Mouse (Mus musculus) CH12.LX (cell line): ENCODE data around the gene Tdrd6. TPM values are rescaled to one million over a fixed set of nuclear protein-coding genes. Genes with fewer than 3 reads are reported as not detected.

Source experiments
- DNase-seq: peaks from one replicate; pipeline ENCODE4 v3.0.0-alpha.2; 2013; ENCODE audit errors: extremely low read depth
- H3K27ac ChIP-seq: 2 replicates; pipeline ENCODE4 v1.5.1; 2012; ENCODE audit warnings: low read depth, mild to moderate bottlenecking, control low read depth, moderate library complexity; ENCODE audit not compliant: insufficient read depth
- H3K27me3 ChIP-seq: replicated peaks from 2 replicates; pipeline ENCODE3; 2012; ENCODE audit warnings: inconsistent platforms
- H3K36me3 ChIP-seq, 2 experiments: replicated peaks in 1 of 2; 2 replicates each; pipeline versions ENCODE3 to v1.6.1; 2012; ENCODE audit warnings: inconsistent platforms in 1 of 2, low read length in 1 of 2, mild to moderate bottlenecking in 1 of 2, mixed read lengths in 1 of 2, moderate library complexity in 1 of 2; ENCODE audit not compliant: control insufficient read depth in 1 of 2, insufficient read depth in 1 of 2
- H3K4me1 ChIP-seq, 2 experiments: 2 replicates each; pipeline ENCODE4 v1.6.1; 2012; ENCODE audit warnings: inconsistent platforms in 1 of 2, moderate library complexity in 1 of 2; ENCODE audit not compliant: insufficient read depth in 2 of 2, control insufficient read depth in 1 of 2
- H3K4me2 ChIP-seq: 2 replicates; pipeline ENCODE4 v1.6.1; 2012; ENCODE audit warnings: low read depth, mild to moderate bottlenecking, control low read depth; ENCODE audit not compliant: poor library complexity, insufficient read depth, severe bottlenecking
- H3K4me3 ChIP-seq, 3 experiments: fragments of 150-350 bp in 1 of 3; sonication (generic) in 1 of 3; replicated peaks in 1 of 3; 2 replicates each; pipeline versions ENCODE3 to v1.5.1; 2011 to 2012; ENCODE audit warnings: low read depth in 2 of 3, low read length in 2 of 3, mild to moderate bottlenecking in 2 of 3, moderate library complexity in 2 of 3, control low read depth in 1 of 3, improper control_type of control experiment in 1 of 3, inconsistent platforms in 1 of 3, mixed read lengths in 1 of 3; ENCODE audit not compliant: poor library complexity in 1 of 3
- H3K79me2 ChIP-seq: replicated peaks from 2 replicates; pipeline ENCODE4 v1.6.1; 2012; ENCODE audit warnings: mild to moderate bottlenecking, moderate library complexity; ENCODE audit not compliant: control insufficient read depth, poor library complexity, insufficient read depth, severe bottlenecking; ENCODE audit errors: extremely low read depth
- H3K9ac ChIP-seq: 2 replicates; pipeline ENCODE4 v1.6.1; 2012; ENCODE audit warnings: low read depth, mild to moderate bottlenecking, control low read depth, moderate library complexity; ENCODE audit not compliant: insufficient read depth
- H3K9me3 ChIP-seq: replicated peaks from 2 replicates; pipeline ENCODE3; 2012; ENCODE audit warnings: low read length, inconsistent platforms, mixed read lengths
- CHD2 ChIP-seq: IDR thresholded peaks from 2 replicates; pipeline ENCODE4 v1.6.1; 2011; ENCODE audit warnings: low read length, improper control_type of control experiment
- CTCF ChIP-seq, 2 experiments: IDR thresholded peaks in 1 of 2; conservative IDR thresholded peaks in 1 of 2; 2 replicates each; pipeline ENCODE4 v1.5.1; 2011 to 2012; ENCODE audit warnings: low read depth in 2 of 2, low read length in 2 of 2, improper control_type of control experiment in 1 of 2, inconsistent platforms in 1 of 2, mild to moderate bottlenecking in 1 of 2, moderate library complexity in 1 of 2
- E2F4 ChIP-seq: IDR thresholded peaks from 2 replicates; pipeline ENCODE4 v1.6.1; 2011; ENCODE audit warnings: low read depth, low read length, improper control_type of control experiment; ENCODE audit not compliant: insufficient replicate concordance
- ELF1 ChIP-seq: IDR thresholded peaks from 2 replicates; pipeline ENCODE4 v1.6.1; 2014; ENCODE audit warnings: low read depth, mild to moderate bottlenecking, inconsistent platforms, low read length, improper control_type of control experiment
- EP300 ChIP-seq: IDR thresholded peaks from 2 replicates; pipeline ENCODE4 v1.6.1; 2011; ENCODE audit warnings: low read length, improper control_type of control experiment
- ETS1 ChIP-seq: conservative IDR thresholded peaks from 2 replicates; pipeline ENCODE4 v1.6.1; 2012; ENCODE audit warnings: low read depth, mild to moderate bottlenecking, inconsistent platforms, low read length, improper control_type of control experiment, moderate library complexity
- GABPA ChIP-seq: IDR thresholded peaks from 2 replicates; pipeline ENCODE4 v1.6.1; 2012; ENCODE audit warnings: low read depth, low read length, improper control_type of control experiment, inconsistent platforms; ENCODE audit not compliant: insufficient replicate concordance
- HCFC1 ChIP-seq: IDR thresholded peaks from 2 replicates; pipeline ENCODE4 v1.6.1; 2012; ENCODE audit warnings: low read depth, mild to moderate bottlenecking, inconsistent platforms, low read length, improper control_type of control experiment
- IRF4 ChIP-seq: IDR thresholded peaks from 2 replicates; pipeline ENCODE4 v1.6.1; 2014; ENCODE audit warnings: low read depth, mild to moderate bottlenecking, inconsistent platforms, low read length, improper control_type of control experiment
- JUN ChIP-seq: IDR thresholded peaks from 2 replicates; pipeline ENCODE4 v1.6.1; 2011; ENCODE audit warnings: low read depth, mild to moderate bottlenecking, low read length, improper control_type of control experiment, moderate library complexity; ENCODE audit not compliant: insufficient read depth
- MAX ChIP-seq: IDR thresholded peaks from 2 replicates; pipeline ENCODE4 v1.6.1; 2011; ENCODE audit warnings: low read length, improper control_type of control experiment
- MAZ ChIP-seq: IDR thresholded peaks from 2 replicates; pipeline ENCODE4 v1.6.1; 2012; ENCODE audit warnings: low read depth, mild to moderate bottlenecking, inconsistent platforms, low read length, improper control_type of control experiment, moderate library complexity
- MEF2A ChIP-seq: IDR thresholded peaks from 2 replicates; pipeline ENCODE4 v1.6.1; 2014; ENCODE audit warnings: low read depth, mild to moderate bottlenecking, inconsistent platforms, low read length, improper control_type of control experiment, borderline replicate concordance
- MXI1 ChIP-seq: IDR thresholded peaks from 2 replicates; pipeline ENCODE4 v1.6.1; 2011; ENCODE audit warnings: mild to moderate bottlenecking, low read depth, low read length, improper control_type of control experiment
- MYC ChIP-seq: IDR thresholded peaks from 2 replicates; pipeline ENCODE4 v1.6.1; 2011; ENCODE audit warnings: low read depth, mild to moderate bottlenecking, improper control_type of control experiment, low read length
- NELFE ChIP-seq: IDR thresholded peaks from 2 replicates; pipeline ENCODE4 v1.6.1; 2011; ENCODE audit warnings: low read depth, low read length, improper control_type of control experiment
- NRF1 ChIP-seq: IDR thresholded peaks from 2 replicates; pipeline ENCODE4 v1.6.1; 2014; ENCODE audit warnings: low read depth, mild to moderate bottlenecking, inconsistent platforms, low read length, improper control_type of control experiment, moderate library complexity
- PAX5 ChIP-seq: IDR thresholded peaks from 2 replicates; pipeline ENCODE4 v1.6.1; 2012; ENCODE audit warnings: low read length, inconsistent platforms, mixed read lengths
- POLR2A ChIP-seq: IDR thresholded peaks from 2 replicates; pipeline ENCODE4 v1.6.1; 2011; ENCODE audit warnings: low read depth, mild to moderate bottlenecking, improper control_type of control experiment, low read length
- POLR2AphosphoS2 ChIP-seq: IDR thresholded peaks from 2 replicates; pipeline ENCODE4 v1.6.1; 2011; ENCODE audit warnings: low read depth, low read length, improper control_type of control experiment
- RAD21 ChIP-seq: IDR thresholded peaks from 2 replicates; pipeline ENCODE4 v1.6.1; 2011; ENCODE audit warnings: low read depth, mild to moderate bottlenecking, low read length, improper control_type of control experiment, moderate library complexity
- RCOR1 ChIP-seq: conservative IDR thresholded peaks from 2 replicates; pipeline ENCODE4 v1.6.1; 2012; ENCODE audit warnings: low read depth, mild to moderate bottlenecking, inconsistent platforms, low read length, improper control_type of control experiment
- SIN3A ChIP-seq: IDR thresholded peaks from 2 replicates; pipeline ENCODE4 v1.6.1; 2012; ENCODE audit warnings: low read length, improper control_type of control experiment, inconsistent platforms
- TBP ChIP-seq: conservative IDR thresholded peaks from 2 replicates; pipeline ENCODE4 v1.6.1; 2011; ENCODE audit warnings: low read depth, low read length, improper control_type of control experiment
- UBTF ChIP-seq: IDR thresholded peaks from 2 replicates; pipeline ENCODE4 v1.6.1; 2012; ENCODE audit warnings: low read depth, mild to moderate bottlenecking, inconsistent platforms, low read length, improper control_type of control experiment, moderate library complexity
- USF1 ChIP-seq: IDR thresholded peaks from 2 replicates; pipeline ENCODE4 v1.6.1; 2014; ENCODE audit warnings: low read depth, mild to moderate bottlenecking, inconsistent platforms, low read length, improper control_type of control experiment
- USF2 ChIP-seq: conservative IDR thresholded peaks from 2 replicates; pipeline ENCODE4 v1.6.1; 2011; ENCODE audit warnings: low read depth, low read length, improper control_type of control experiment
- ZC3H11A ChIP-seq: IDR thresholded peaks from 2 replicates; pipeline ENCODE4 v1.6.1; 2012; ENCODE audit warnings: low read depth, mild to moderate bottlenecking, inconsistent platforms, low read length, improper control_type of control experiment
- ZKSCAN1 ChIP-seq: IDR thresholded peaks from 2 replicates; pipeline ENCODE4 v1.6.1; 2012; ENCODE audit warnings: low read depth, inconsistent platforms, low read length, improper control_type of control experiment, borderline replicate concordance
- ZNF384 ChIP-seq: IDR thresholded peaks from 2 replicates; pipeline ENCODE4 v1.6.1; 2012; ENCODE audit warnings: low read depth, low read length, improper control_type of control experiment, inconsistent platforms
- dilution Hi-C: fragments of 300-500 bp; cut with MboI; formaldehyde crosslinking; loops from 2 replicates; pipeline ENCODE4 v1.14.3; 2020; ENCODE audit warnings: low sequenced_read_pairs; ENCODE audit not compliant: extremely low pct_unique_long_range_greater_than_20kb, extremely low pct_ligation_motif_present
- in situ Hi-C: fragments of 300-500 bp; cut with MboI; formaldehyde crosslinking; loops from 3 replicates; pipeline ENCODE4 v1.14.3; 2019; ENCODE audit warnings: low sequenced_read_pairs, low pct_ligation_motif_present, low pct_unique_long_range_greater_than_20kb, mixed read lengths
- polyA plus RNA-seq: library from polyadenylated mRNA; unstranded; fragments of >175 nt; gene quantifications from 2 replicates; pipeline ENCODE4 v1.2.1, GENCODE M21; 2012; ENCODE audit warnings: low read depth; ENCODE audit not compliant: insufficient read length
- total RNA-seq, 2 experiments: library from RNA; depleted of rRNA; stranded (reverse); fragments of 300-350 nt in 1 of 2; fragments of >200 nt in 1 of 2; gene quantifications; 2 replicates each; pipeline ENCODE4 v1.2.3; 2012 to 2014

The Tdrd6 gene
- total and polyA plus RNA-seq, 3 experiments = not detected

DNA sequence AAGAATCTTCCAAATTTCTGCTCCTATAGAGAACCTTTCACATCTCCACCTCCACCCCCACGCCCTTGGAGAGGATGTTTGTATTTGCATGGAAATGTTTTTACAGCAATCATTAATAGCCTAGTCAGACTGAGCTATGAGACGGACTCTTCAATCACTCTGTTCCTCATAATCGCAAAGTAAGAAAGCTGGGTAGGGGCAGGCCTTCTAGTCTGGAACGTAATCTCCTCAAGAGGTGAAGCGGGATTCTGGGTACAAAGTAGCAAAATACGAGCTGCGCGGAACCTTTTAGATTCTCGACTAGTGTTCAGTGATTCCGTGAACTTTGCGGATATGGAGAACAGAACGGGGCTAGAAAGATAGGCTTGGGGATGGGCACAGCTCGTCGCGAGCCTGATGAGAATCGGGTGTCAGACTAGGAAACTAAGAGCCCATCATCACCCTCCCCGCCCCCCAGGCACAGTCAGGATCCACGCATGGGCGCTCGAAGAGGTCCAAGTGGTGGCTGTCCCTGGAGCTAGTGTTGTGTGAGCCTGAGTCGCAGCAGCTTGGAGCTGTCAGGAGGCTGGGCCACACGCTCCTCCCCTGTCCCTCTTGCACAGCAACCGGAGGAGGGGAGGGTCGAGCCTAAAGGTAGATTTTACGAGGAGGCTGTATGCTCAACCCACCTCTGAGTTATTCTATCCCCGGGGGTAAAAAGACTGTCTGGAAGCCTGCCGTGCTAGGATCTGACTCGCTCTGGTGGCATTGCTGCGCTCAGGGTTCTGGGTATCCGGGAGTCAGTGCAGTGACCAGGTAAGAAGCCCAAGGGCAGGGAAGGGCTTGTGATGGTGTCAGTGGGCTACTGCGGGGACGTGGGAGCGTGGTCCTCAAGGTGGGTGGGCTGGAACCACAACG, 61.9 kb downstream of the Tdrd6 start, which contains the start of gene Pla2g7:
Pla2g7 (plus strand) TSS at position 107 of the 897 bp plus-strand sequence.
- no peaks in the 10 kb centered on the region for H3K36me3 ChIP-seq
- peaks cover 29% of the 10 kb centered on the region for H3K9me3 ChIP-seq
- no peak within 1 kb of the TSS for H3K9ac ChIP-seq
- DNase-seq = no peak
- peaks cover 0 to 7% of the 10 kb centered on the region in 2 experiments; a peak in 1 of 4 replicates for H3K4me1 ChIP-seq
- dilution Hi-C loops (no loop called here), in situ Hi-C loops (no loop called here)
- TF ChIP-seq RAD21 (no peak), UBTF (no peak), NRF1 (no peak), IRF4 (no peak), MEF2A (no peak), MYC (no peak), GABPA (no peak), ETS1 (no peak), E2F4 (no peak), HCFC1 (no peak), ZNF384 (no peak), MAX (no peak), CTCF (conservative IDR thresholded peaks at IDR 0.05 in 1 of 2, IDR thresholded peaks at IDR 0.05 in 1 of 2; ENCODE audit: low read depth in 2 of 2, low read length in 2 of 2) (no peak), MAZ (no peak), POLR2AphosphoS2 (no peak), USF2 (no peak), POLR2A (no peak), MXI1 (no peak)
- H3K4me2 ChIP-seq = no peak within 1 kb of the TSS
- H3K27ac ChIP-seq = no peak within 1 kb of the TSS
- no peak within 1 kb of the TSS for H3K4me3 ChIP-seq
- no peaks in the 10 kb centered on the region for H3K79me2 ChIP-seq
- H3K27me3 ChIP-seq = no peaks in the 10 kb centered on the region

DNA sequence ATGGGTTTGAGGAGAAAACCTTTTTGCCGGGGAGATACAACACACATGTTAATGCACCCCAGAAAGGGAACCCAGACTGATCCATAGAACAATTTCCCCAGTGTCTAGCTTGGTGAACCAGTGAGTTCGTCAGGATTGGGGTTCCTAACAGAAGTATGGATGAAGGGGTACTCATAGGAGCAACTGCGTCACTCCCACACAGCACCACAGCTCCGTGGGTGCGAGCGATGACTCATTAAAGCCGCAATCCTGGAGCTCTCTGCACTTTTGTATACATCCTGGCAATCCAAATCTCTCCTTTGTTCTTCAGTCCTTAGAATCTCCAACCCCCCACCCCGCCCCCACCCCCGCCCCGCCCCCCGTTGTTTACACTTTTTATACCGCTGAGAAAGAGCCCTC, 62.5 kb downstream of the Tdrd6 start:
- no peak overlapping the region for H3K4me2 ChIP-seq
- no peak for TF ChIP-seq GABPA
- no peak for TF ChIP-seq NELFE
- no peak for TF ChIP-seq TBP
- no peak for TF ChIP-seq USF1
- TF ChIP-seq MXI1 = no peak
- no peak for TF ChIP-seq CHD2
- no peak for TF ChIP-seq RCOR1
- TF ChIP-seq ZKSCAN1 = no peak
- TF ChIP-seq ZC3H11A = no peak
- TF ChIP-seq ZNF384 = no peak
- TF ChIP-seq EP300 = no peak
- TF ChIP-seq SIN3A = no peak
- TF ChIP-seq ETS1 = no peak
- TF ChIP-seq MEF2A = no peak
- TF ChIP-seq PAX5 = no peak
- TF ChIP-seq USF2 = no peak
- TF ChIP-seq ELF1 = no peak
- TF ChIP-seq UBTF = no peak
- no peak for TF ChIP-seq JUN
- peaks cover 30% of the 10 kb centered on the region for H3K9me3 ChIP-seq
- no peaks in the 10 kb centered on the region for H3K27me3 ChIP-seq
- peaks cover 0 to 7% of the 10 kb centered on the region in 2 experiments; a peak in 1 of 4 replicates for H3K4me1 ChIP-seq
- H3K27ac ChIP-seq = no peak overlapping the region
- no peak overlapping the region for H3K4me3 ChIP-seq
- no peaks in the 10 kb centered on the region for H3K79me2 ChIP-seq
- dilution Hi-C loops = no loop called here
- DNase-seq = no peak
- in situ Hi-C loops = no loop called here
- H3K9ac ChIP-seq = no peak overlapping the region
- H3K36me3 ChIP-seq = no peaks in the 10 kb centered on the region
